Mouse (Mus musculus) midbrain, embryonic 13.5 days (tissue): ENCODE results near the gene Klf1. TPM values are rescaled to one million over a fixed set of nuclear protein-coding genes. Genes with fewer than 3 reads are reported as not detected.

Source experiments
- microRNA-seq: library from miRNA; unstranded; fragments of <30 nt; microRNA quantifications from one replicate; pipeline ENCODE4, GENCODE M21; 2016
- polyA plus RNA-seq: library from polyadenylated mRNA; unstranded; fragments of >200 nt; fragmentation: Nextera tagmentation; extraction: Ambion mirVana; gene quantifications from 2 replicates; pipeline ENCODE4 v1.2.1, GENCODE M21; 2015

The Klf1 gene
- polyA plus RNA-seq, 1 experiment from 2014 or later = 0.97 TPM

Small RNAs within 50 kb of the gene (microRNA-seq; reads per million reads assigned to microRNA genes)
- not detected for gene Gm24197
- 3.7 reads per million, percentile 14 among the genes with 10 or more reads in this experiment for gene Mir7069

Other genes with a start within 250 kb of the Klf1 start
- gene Ier2, start 239.1 kb upstream of the Klf1 start, polyA plus RNA-seq = 20.0 and 26.3 TPM in 2 replicates
- 50.1 and 55.7 TPM in 2 replicates for gene Trmt1, start 215.6 kb upstream of the Klf1 start, polyA plus RNA-seq
- gene Nacc1, start 214.1 kb upstream of the Klf1 start, polyA plus RNA-seq = 16.8 and 17.3 TPM in 2 replicates
- gene Lyl1, start 200.5 kb upstream of the Klf1 start, polyA plus RNA-seq = 2.1 and 2.4 TPM in 2 replicates
- gene G430095P16Rik, start 178.9 kb upstream of the Klf1 start, polyA plus RNA-seq = 1.3 and 1.9 TPM in 2 replicates
- gene Nfix, start 101.6 kb upstream of the Klf1 start, polyA plus RNA-seq = 22.4 and 28.4 TPM in 2 replicates
- 8.8 and 8.9 TPM in 2 replicates for gene Dand5, start 79.1 kb upstream of the Klf1 start, polyA plus RNA-seq
- 34.5 and 36.3 TPM in 2 replicates for gene Gadd45gip1, start 70.4 kb upstream of the Klf1 start, polyA plus RNA-seq
- 84.8 and 88.8 TPM in 2 replicates for gene Rad23a, start 61.3 kb upstream of the Klf1 start, polyA plus RNA-seq
- gene Calr, start 55.0 kb upstream of the Klf1 start, polyA plus RNA-seq = 599 and 642 TPM in 2 replicates
- 113 and 122 TPM in 2 replicates for gene Farsa, start 44.9 kb upstream of the Klf1 start, polyA plus RNA-seq
- 23.6 and 24.8 TPM in 2 replicates for gene Syce2, start 29.8 kb upstream of the Klf1 start, polyA plus RNA-seq
- gene Gcdh, start 8.0 kb upstream of the Klf1 start, polyA plus RNA-seq = 31.7 and 34.3 TPM in 2 replicates
- gene Dnase2a, start 6.6 kb downstream of the Klf1 start, polyA plus RNA-seq = 6.0 and 6.2 TPM in 2 replicates
- gene Mast1, start 35.4 kb downstream of the Klf1 start, polyA plus RNA-seq = 55.6 and 56.1 TPM in 2 replicates
- gene Rtbdn, start 45.1 kb downstream of the Klf1 start, polyA plus RNA-seq = 1.9 and 2.7 TPM in 2 replicates
- gene Gm49661, start 67.5 kb downstream of the Klf1 start, polyA plus RNA-seq = not detected in 2 replicates
- gene Prdx2, start 67.7 kb downstream of the Klf1 start, polyA plus RNA-seq = 1,603 and 1,658 TPM in 2 replicates
- 66.5 and 68.6 TPM in 2 replicates for gene Rnaseh2a, start 67.8 kb downstream of the Klf1 start, polyA plus RNA-seq
- 3.5 and 6.1 TPM in 2 replicates for gene Junb, start 76.8 kb downstream of the Klf1 start, polyA plus RNA-seq
- gene Hook2, start 88.7 kb downstream of the Klf1 start, polyA plus RNA-seq = 23.5 and 23.8 TPM in 2 replicates
- not detected in 2 replicates for gene Best2, start 112.6 kb downstream of the Klf1 start, polyA plus RNA-seq
- 151 and 154 TPM in 2 replicates for gene Asna1, start 123.4 kb downstream of the Klf1 start, polyA plus RNA-seq
- 135 and 153 TPM in 2 replicates for gene Trir, start 124.9 kb downstream of the Klf1 start, polyA plus RNA-seq
- 51.7 and 56.8 TPM in 2 replicates for gene Tnpo2, start 135.0 kb downstream of the Klf1 start, polyA plus RNA-seq
- 61.7 and 64.3 TPM in 2 replicates for gene Fbxw9, start 158.1 kb downstream of the Klf1 start, polyA plus RNA-seq
- 0.83 TPM in 1 of 2 replicates, not detected in the other for gene Gm5741, start 166.1 kb downstream of the Klf1 start, polyA plus RNA-seq
- gene Dhps, start 169.8 kb downstream of the Klf1 start, polyA plus RNA-seq = 90.0 and 93.2 TPM in 2 replicates
- 134 and 137 TPM in 2 replicates for gene Wdr83os, start 178.8 kb downstream of the Klf1 start, polyA plus RNA-seq
- gene Wdr83, start 179.4 kb downstream of the Klf1 start, polyA plus RNA-seq = 64.1 and 68.8 TPM in 2 replicates
- 16.6 and 17.3 TPM in 2 replicates for gene Man2b1, start 181.3 kb downstream of the Klf1 start, polyA plus RNA-seq
- 2.6 and 2.9 TPM in 2 replicates for gene Zfp791, start 221.2 kb downstream of the Klf1 start, polyA plus RNA-seq
- gene Cks1brt, start 250.0 kb downstream of the Klf1 start, polyA plus RNA-seq = not detected in 2 replicates